ENCODE assay signal across 8 mouse cellular contexts in the genomic region with DNA sequence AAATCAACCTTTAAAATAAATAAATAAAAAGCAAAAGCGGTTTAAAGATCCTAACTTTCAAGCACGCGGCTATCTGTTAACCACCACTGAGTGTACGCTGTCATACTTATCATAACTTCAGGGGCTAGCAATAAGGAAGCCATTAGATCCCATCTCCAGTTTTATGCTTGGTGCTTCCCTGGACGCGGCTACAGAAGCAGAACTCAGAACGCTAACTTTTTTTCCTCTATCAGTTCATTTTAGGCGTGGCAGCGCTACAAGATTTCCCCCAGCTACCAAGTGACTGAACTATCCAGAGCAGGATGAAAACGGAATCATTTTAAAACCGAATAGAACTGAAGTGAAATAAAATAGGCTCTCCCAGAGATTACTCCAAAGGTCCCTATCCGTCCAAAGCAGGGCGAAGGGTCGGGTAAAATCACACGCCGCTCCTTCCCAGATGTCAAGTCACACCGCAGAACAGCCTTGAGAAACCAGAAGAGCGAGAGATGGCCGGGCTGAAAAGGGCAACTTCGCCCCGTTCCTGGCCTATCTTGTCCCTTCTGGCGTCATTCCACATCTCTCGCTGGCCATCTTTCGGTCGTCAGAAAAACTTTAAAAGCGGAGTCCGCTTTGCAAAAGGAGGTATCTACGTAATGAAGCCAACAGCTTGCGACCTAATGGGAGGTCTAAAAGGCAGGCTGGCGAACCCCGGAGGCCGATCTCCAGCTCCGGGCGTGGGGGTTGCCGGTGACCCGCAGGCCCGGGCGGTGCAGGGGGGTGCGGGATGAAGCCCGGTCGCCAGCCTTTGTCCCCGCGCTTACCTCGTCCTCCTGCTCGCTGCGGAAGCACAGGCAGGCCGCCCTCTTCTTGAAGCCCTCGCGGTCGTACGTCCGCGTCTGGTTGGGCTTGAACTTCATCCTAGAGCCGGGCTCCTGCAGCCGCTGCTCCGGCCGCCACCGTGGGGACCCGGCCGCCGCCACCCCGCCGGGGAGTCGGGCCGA. TPM values are rescaled to one million over a fixed set of nuclear protein-coding genes. Genes with fewer than 3 reads are reported as not detected.
DNase-seq lines count a peak whose midpoint lies in the region; ATAC-seq and TF ChIP-seq lines count a peak whose summit lies in the region.

No protein-coding gene starts in this region.

- H3K4me3 ChIP-seq in CH12.LX (replicated peaks in 1 of 3; ENCODE audit: low read depth in 2 of 3, low read length in 2 of 3, poor library complexity in 1 of 3): peak overlapping the region; percentile 80 to 92 (median 82)
- H3K4me3 ChIP-seq in embryonic facial prominence, embryonic 10.5 days: peak overlapping the region; percentile 92
- peak overlapping the region; percentile 89 for H3K4me3 ChIP-seq in heart, embryonic 10.5 days
- H3K4me3 ChIP-seq in kidney, embryonic 16.5 days (ENCODE audit: low read length): peak overlapping the region; percentile 93

- peak; percentile 36 for DNase-seq in CH12.LX (ENCODE audit: extremely low read depth)
- peak; percentile 55 for DNase-seq in adrenal gland, adult 8-10 months
- DNase-seq in embryonic facial prominence, embryonic 10.5 days (ENCODE audit: low spot score): peak; percentile 69
- peak; percentile 84 for DNase-seq in heart, embryonic 10.5 days (ENCODE audit: low spot score)
- peak; percentile 20 for DNase-seq in lung, postnatal 25 days (ENCODE audit: low spot score)
- DNase-seq in ovary, postnatal 10 days (ENCODE audit: low spot score): peak; percentile 26
- peak; percentile 55 for DNase-seq in thymus, postnatal 25 days

- peak; percentile 44 for ATAC-seq in kidney, embryonic 16.5 days (ENCODE audit: low FRiP score, low TSS enrichment)

- H3K4me1 ChIP-seq in CH12.LX (ENCODE audit: control insufficient read depth in 1 of 2, insufficient read depth in 2 of 2): peaks cover 7 to 38% of the 10 kb centered on the region in 2 experiments; a peak in 3 of 4 replicates
- peaks cover 50% of the 10 kb centered on the region for H3K4me1 ChIP-seq in embryonic facial prominence, embryonic 10.5 days
- H3K4me1 ChIP-seq in heart, embryonic 10.5 days: peaks cover 38% of the 10 kb centered on the region
- peaks cover 24% of the 10 kb centered on the region for H3K4me1 ChIP-seq in kidney, embryonic 16.5 days (ENCODE audit: insufficient read depth, low read length)

- peak overlapping the region; percentile 37 for H3K27ac ChIP-seq in CH12.LX (ENCODE audit: insufficient read depth, low read depth)
- peak overlapping the region; percentile 97 for H3K27ac ChIP-seq in embryonic facial prominence, embryonic 10.5 days (replicated peaks)
- peak overlapping the region; percentile 98 for H3K27ac ChIP-seq in heart, embryonic 10.5 days
- peak overlapping the region; percentile 84 for H3K27ac ChIP-seq in kidney, embryonic 16.5 days (ENCODE audit: low read length)

- in situ Hi-C loops in CH12.LX (cut with MboI; ENCODE audit: low pct_ligation_motif_present, low pct_unique_long_range_greater_than_20kb, low sequenced_read_pairs): loop anchor here (25.0 kb wide), 1 partner anchor 474 kb away; no protein-coding TSS in a partner anchor

- peak overlapping the region; percentile 79 for H3K9ac ChIP-seq in CH12.LX (ENCODE audit: insufficient read depth, low read depth)
- peak overlapping the region; percentile 92 for H3K9ac ChIP-seq in kidney, embryonic 16.5 days (replicated peaks; ENCODE audit: low read length)

- no peak for TF ChIP-seq RAD21 in CH12.LX (IDR thresholded peaks at IDR 0.05; ENCODE audit: low read depth, low read length)

- no peaks in the 10 kb centered on the region for H3K27me3 ChIP-seq in CH12.LX (replicated peaks)
- H3K27me3 ChIP-seq in embryonic facial prominence, embryonic 10.5 days (replicated peaks; ENCODE audit: low read depth, poor library complexity, severe bottlenecking): no peaks in the 10 kb centered on the region
- H3K27me3 ChIP-seq in heart, embryonic 10.5 days (ENCODE audit: insufficient read depth, poor library complexity, severe bottlenecking): no peaks in the 10 kb centered on the region
- no peaks in the 10 kb centered on the region for H3K27me3 ChIP-seq in kidney, embryonic 16.5 days (ENCODE audit: insufficient read depth, low read length)

- peaks cover 0 to 11% of the 10 kb centered on the region in 2 experiments for H3K36me3 ChIP-seq in CH12.LX (replicated peaks in 1 of 2; ENCODE audit: control insufficient read depth in 1 of 2, insufficient read depth in 1 of 2, low read length in 1 of 2)
- H3K36me3 ChIP-seq in embryonic facial prominence, embryonic 10.5 days (replicated peaks): peaks cover 27% of the 10 kb centered on the region
- H3K36me3 ChIP-seq in heart, embryonic 10.5 days: peaks cover 10% of the 10 kb centered on the region; the same call in 1 of the 2 replicates
- H3K36me3 ChIP-seq in kidney, embryonic 16.5 days (ENCODE audit: insufficient read depth, low read length): 0 out of 2 replicates have a peak, but pooled peaks cover under 1% of the 10 kb centered on the region

- peak overlapping the region; percentile 95 for H3K4me2 ChIP-seq in CH12.LX (ENCODE audit: insufficient read depth, low read depth, poor library complexity, severe bottlenecking)
- peak overlapping the region; percentile 86 for H3K4me2 ChIP-seq in kidney, embryonic 16.5 days (replicated peaks; ENCODE audit: low read depth, low read length)

- H3K9me3 ChIP-seq in CH12.LX (replicated peaks; ENCODE audit: low read length): no peaks in the 10 kb centered on the region
- no peaks in the 10 kb centered on the region for H3K9me3 ChIP-seq in embryonic facial prominence, embryonic 10.5 days
- no peaks in the 10 kb centered on the region for H3K9me3 ChIP-seq in heart, embryonic 10.5 days
- H3K9me3 ChIP-seq in kidney, embryonic 16.5 days (ENCODE audit: low read length): no peaks in the 10 kb centered on the region

- dilution Hi-C loops in CH12.LX (cut with MboI; ENCODE audit: extremely low pct_ligation_motif_present, extremely low pct_unique_long_range_greater_than_20kb, low sequenced_read_pairs): no loop called here

- no peak for TF ChIP-seq POLR2A in CH12.LX (IDR thresholded peaks at IDR 0.05; ENCODE audit: low read depth, low read length)

- no peak for TF ChIP-seq EP300 in CH12.LX (IDR thresholded peaks at IDR 0.05; ENCODE audit: low read length)

- WGBS in embryonic facial prominence, embryonic 10.5 days: 1% methylated on average over 65 of the region's 65 CpGs
- under 1% methylated on average over 65 of the region's 65 CpGs for WGBS in heart, embryonic 10.5 days
- under 1% methylated on average over 55 of the region's 65 CpGs for WGBS in kidney, embryonic 16.5 days

- TF ChIP-seq CTCF in CH12.LX (conservative IDR thresholded peaks at IDR 0.05 in 1 of 2, IDR thresholded peaks at IDR 0.05 in 1 of 2; ENCODE audit: low read depth in 2 of 2, low read length in 2 of 2): no peak

- H3K79me2 ChIP-seq in CH12.LX (replicated peaks; ENCODE audit: control insufficient read depth, extremely low read depth, insufficient read depth, poor library complexity, severe bottlenecking): peaks cover 36% of the 10 kb centered on the region

TF ChIP-seq in CH12.LX, 34 proteins besides CTCF, POLR2A, EP300 and RAD21:
- peak; percentile 80; the same call in 1 of the 2 replicates for TF ChIP-seq CHD1 (IDR thresholded peaks at IDR 0.05; ENCODE audit: low read depth, low read length)
- TF ChIP-seq USF2 (conservative IDR thresholded peaks at IDR 0.05; ENCODE audit: low read depth, low read length): no peak
- TF ChIP-seq ELF1 (IDR thresholded peaks at IDR 0.05; ENCODE audit: low read depth, low read length): no peak
- peak; percentile 91 for TF ChIP-seq UBTF (IDR thresholded peaks at IDR 0.05; ENCODE audit: low read depth, low read length)
- 0 out of 2 replicates have a peak, but pooled peaks have one; percentile 36 for TF ChIP-seq TBP (conservative IDR thresholded peaks at IDR 0.05; ENCODE audit: low read depth, low read length)
- peak; percentile 70; the same call in 1 of the 2 replicates for TF ChIP-seq SIN3A (IDR thresholded peaks at IDR 0.05; ENCODE audit: low read length)
- TF ChIP-seq MXI1 (IDR thresholded peaks at IDR 0.05; ENCODE audit: low read depth, low read length): peak; percentile 23; the same call in 1 of the 2 replicates

RNA-seq across cellular contexts. Expression of a gene that starts 0.8 kb away (rescaled TPM):
- total RNA-seq in CH12.LX (2012; rRNA removed) (23.7 and 33.2 TPM in 2 replicates), CH12.LX (2014; rRNA removed) (38.0 and 39.2 TPM in 2 replicates)
- polyA plus RNA-seq in CH12.LX (2012; ENCODE audit: insufficient read length, low read depth): 61.1 and 67.4 TPM in 2 replicates
- 100 to 1,000 TPM in 3 of 4 experiments, 10 to 100 TPM in 1; 94.5 to 230 (median 162) TPM for total RNA-seq in adrenal gland, adult 8-10 months (2022)
- 79.4 and 82.9 TPM in 2 replicates for polyA plus RNA-seq in embryonic facial prominence, embryonic 10.5 days (2016; fragmentation: Nextera tagmentation; extraction: Ambion mirVana)
- polyA plus RNA-seq in heart, embryonic 10.5 days (2016; fragmentation: Nextera tagmentation; extraction: Ambion mirVana): 92.7 and 104 TPM in 2 replicates
- 119 and 132 TPM in 2 replicates for polyA plus RNA-seq in kidney, embryonic 16.5 days (2015; fragmentation: Nextera tagmentation; extraction: Ambion mirVana)

RNA-seq across cellular contexts. Expression of a gene that starts 48.2 kb away (rescaled TPM):
- total RNA-seq in CH12.LX (2012; rRNA removed): 71.9 and 117 TPM in 2 replicates
- 217 and 237 TPM in 2 replicates for total RNA-seq in CH12.LX (2014; rRNA removed)
- 243 and 265 TPM in 2 replicates for polyA plus RNA-seq in CH12.LX (2012; ENCODE audit: insufficient read length, low read depth)
- 100 to 1,000 TPM; 129 to 155 (median 138) TPM for total RNA-seq in adrenal gland, adult 8-10 months (2022)
- 439 and 441 TPM in 2 replicates for polyA plus RNA-seq in embryonic facial prominence, embryonic 10.5 days (2016; fragmentation: Nextera tagmentation; extraction: Ambion mirVana)
- polyA plus RNA-seq in heart, embryonic 10.5 days (2016; fragmentation: Nextera tagmentation; extraction: Ambion mirVana): 328 and 389 TPM in 2 replicates
- 338 and 353 TPM in 2 replicates for polyA plus RNA-seq in kidney, embryonic 16.5 days (2015; fragmentation: Nextera tagmentation; extraction: Ambion mirVana)

Comparison
In these comparisons a context has a peak if more than half of its experiments do, and no peak if none do; other contexts are left out.
1. Peak in every context shown above with its lines: DNase-seq, ATAC-seq, H3K4me3 ChIP-seq and H3K27ac ChIP-seq.
2. DNase-seq: peak in every context shown above with its lines; median percentile 84 in heart, embryonic 10.5 days; 69 in embryonic facial prominence, embryonic 10.5 days; 55 in adrenal gland, adult 8-10 months; 55 in thymus, postnatal 25 days; 36 in CH12.LX; 26 in ovary, postnatal 10 days; 20 in lung, postnatal 25 days.
3. H3K27ac ChIP-seq: peak in every context shown above with its lines; median percentile 98 in heart, embryonic 10.5 days; 97 in embryonic facial prominence, embryonic 10.5 days; 84 in kidney, embryonic 16.5 days; 37 in CH12.LX.